Comparison of ENCODE assay signal across 9 mouse cellular contexts in genomic region chr2:27691139-27691720, GRCm38 (mm10). TPM values are rescaled to one million over a fixed set of nuclear protein-coding genes. Genes with fewer than 3 reads are reported as not detected.
DNase-seq lines count a peak whose midpoint lies in the region; ATAC-seq and TF ChIP-seq lines count a peak whose summit lies in the region.
"Had no signal": no experiment of that assay in that cellular context is flagged by ENCODE, and none has a peak within 500 bp of the region (broad histone marks: within the 10 kb centered on the region; RNA-seq: fewer than 3 reads in every experiment).

No protein-coding gene starts in this region.

- H3K27me3 ChIP-seq in intestine, embryonic 14.5 days (replicated peaks; ENCODE audit: control insufficient read depth, insufficient read depth, low read length), result no peaks in the 10 kb centered on the region
- no peaks in the 10 kb centered on the region for H3K27me3 ChIP-seq in intestine, postnatal 0 days (replicated peaks; ENCODE audit: control insufficient read depth, insufficient read depth, low read length)
- H3K27me3 ChIP-seq in embryonic facial prominence, embryonic 13.5 days, result no peaks in the 10 kb centered on the region
- H3K27me3 ChIP-seq in liver, embryonic 13.5 days, result no peaks in the 10 kb centered on the region

- H3K4me1 ChIP-seq in intestine, embryonic 14.5 days (replicated peaks; ENCODE audit: control insufficient read depth, insufficient read depth, low read length), result peaks cover 28% of the 10 kb centered on the region
- peaks cover 35% of the 10 kb centered on the region for H3K4me1 ChIP-seq in intestine, postnatal 0 days (replicated peaks; ENCODE audit: control insufficient read depth, insufficient read depth, low read length)
- H3K4me1 ChIP-seq in bone marrow, adult 2 months (ENCODE audit: control insufficient read depth, insufficient read depth, low read length), result peaks cover 7% of the 10 kb centered on the region; the same call in 1 of the 2 replicates
- peaks cover 79% of the 10 kb centered on the region for H3K4me1 ChIP-seq in embryonic facial prominence, embryonic 13.5 days
- peaks cover 83% of the 10 kb centered on the region for H3K4me1 ChIP-seq in liver, embryonic 13.5 days (replicated peaks)

- intact Hi-C loops in left cerebral cortex, postnatal 4 days (cut with DNase I), result no loop called here

- peak overlapping the region; percentile 33 for H3K27ac ChIP-seq in intestine, embryonic 14.5 days (ENCODE audit: low read depth)
- H3K27ac ChIP-seq in intestine, postnatal 0 days (ENCODE audit: low read depth, low read length), result no peak overlapping the region
- H3K27ac ChIP-seq in bone marrow, adult 2 months (ENCODE audit: control insufficient read depth, insufficient read depth, low read depth, low read length, poor library complexity), result peak overlapping the region; percentile 50
- H3K27ac ChIP-seq in embryonic facial prominence, embryonic 13.5 days, result peak overlapping the region; percentile 69
- peak overlapping the region; percentile 16 for H3K27ac ChIP-seq in liver, embryonic 13.5 days

- H3K9ac ChIP-seq in intestine, embryonic 14.5 days (ENCODE audit: low read length), result no peak overlapping the region
- H3K9ac ChIP-seq in intestine, postnatal 0 days (ENCODE audit: low read depth, low read length), result no peak overlapping the region
- no peak overlapping the region for H3K9ac ChIP-seq in embryonic facial prominence, embryonic 13.5 days
- H3K9ac ChIP-seq in liver, embryonic 13.5 days, result no peak overlapping the region

- no peak overlapping the region for H3K4me3 ChIP-seq in intestine, embryonic 14.5 days (ENCODE audit: low read depth, low read length)
- H3K4me3 ChIP-seq in intestine, postnatal 0 days (ENCODE audit: low read depth, low read length), result no peak overlapping the region
- no peak overlapping the region for H3K4me3 ChIP-seq in bone marrow, adult 2 months (replicated peaks; ENCODE audit: control insufficient read depth, low read depth, low read length)
- H3K4me3 ChIP-seq in embryonic facial prominence, embryonic 13.5 days, result no peak overlapping the region
- H3K4me3 ChIP-seq in liver, embryonic 13.5 days (replicated peaks), result no peak overlapping the region

- no peak overlapping the region for H3K4me2 ChIP-seq in intestine, embryonic 14.5 days (ENCODE audit: low read length)
- H3K4me2 ChIP-seq in intestine, postnatal 0 days (replicated peaks; ENCODE audit: low read depth), result no peak overlapping the region
- H3K4me2 ChIP-seq in embryonic facial prominence, embryonic 13.5 days, result no peak overlapping the region
- H3K4me2 ChIP-seq in liver, embryonic 13.5 days, result no peak overlapping the region

- no peak for TF ChIP-seq CTCF in intestine, postnatal 0 days (IDR thresholded peaks at IDR 0.05; ENCODE audit: low read depth)
- no peak for TF ChIP-seq CTCF in bone marrow, adult 2 months (IDR thresholded peaks at IDR 0.05; ENCODE audit: control insufficient read depth, insufficient read depth, low read length)

- DNase-seq in intestine, embryonic 14.5 days (ENCODE audit: low spot score), result no peak
- DNase-seq in liver, embryonic 13.5 days, result no peak
- DNase-seq in layer of hippocampus, adult 9-11 months, result no peak
- DNase-seq in left cerebral cortex, postnatal 4 days, result no peak
- no peak for DNase-seq in adrenal gland, adult 18-20 months (ENCODE audit: low spot score in 2 of 2)
- DNase-seq: gastrocnemius, postnatal 10 days had no signal

- no peak for ATAC-seq in intestine, embryonic 14.5 days (replicated peaks; ENCODE audit: low FRiP score, low TSS enrichment, low read depth)
- ATAC-seq in intestine, postnatal 0 days, result no peak
- no peak for ATAC-seq in embryonic facial prominence, embryonic 13.5 days (ENCODE audit: insufficient number of reproducible peaks, insufficient read depth, low FRiP score, low TSS enrichment, low read depth)
- ATAC-seq in liver, embryonic 13.5 days (ENCODE audit: low read depth), result no peak

- 71% methylated on average over 14 of the region's 14 CpGs for WGBS in intestine, embryonic 14.5 days
- 60% methylated on average over 14 of the region's 14 CpGs for WGBS in intestine, postnatal 0 days
- WGBS in bone marrow, adult 2 months, result 54% methylated on average over 14 of the region's 14 CpGs
- WGBS in embryonic facial prominence, embryonic 13.5 days, result 67% methylated on average over 14 of the region's 14 CpGs
- 60% methylated on average over 14 of the region's 14 CpGs for WGBS in liver, embryonic 13.5 days (ENCODE audit: insufficient replicate concordance)

- H3K36me3 ChIP-seq in intestine, embryonic 14.5 days (ENCODE audit: control insufficient read depth, insufficient read depth, low read length), result no peaks in the 10 kb centered on the region
- no peaks in the 10 kb centered on the region for H3K36me3 ChIP-seq in intestine, postnatal 0 days (ENCODE audit: control insufficient read depth, insufficient read depth)
- no peaks in the 10 kb centered on the region for H3K36me3 ChIP-seq in embryonic facial prominence, embryonic 13.5 days
- H3K36me3 ChIP-seq in liver, embryonic 13.5 days, result no peaks in the 10 kb centered on the region

- TF ChIP-seq POLR2A in bone marrow, adult 2 months (IDR thresholded peaks at IDR 0.05; ENCODE audit: borderline replicate concordance, control insufficient read depth, low read depth, low read length), result no peak

- no peaks in the 10 kb centered on the region for H3K9me3 ChIP-seq in intestine, embryonic 14.5 days (ENCODE audit: control insufficient read depth, low read length)
- no peaks in the 10 kb centered on the region for H3K9me3 ChIP-seq in intestine, postnatal 0 days (ENCODE audit: control insufficient read depth)
- no peaks in the 10 kb centered on the region for H3K9me3 ChIP-seq in embryonic facial prominence, embryonic 13.5 days
- no peaks in the 10 kb centered on the region for H3K9me3 ChIP-seq in liver, embryonic 13.5 days (replicated peaks)

RNA-seq across cellular contexts. Expression of gene Rxra, which starts 15.0 kb away (rescaled TPM):
- 8.3 and 9.2 TPM in 2 replicates for polyA plus RNA-seq in intestine, embryonic 14.5 days (2014; fragmentation: Nextera tagmentation; extraction: Ambion mirVana)
- 9.0 and 10.2 TPM in 2 replicates for polyA plus RNA-seq in intestine, postnatal 0 days (2015; fragmentation: Nextera tagmentation; extraction: Ambion mirVana)
- polyA plus RNA-seq in bone marrow, adult 2 months (2011; ENCODE audit: insufficient read depth, insufficient read length, low replicate concordance, missing spikeins), result 4.9 and 7.3 TPM in 2 replicates
- polyA plus RNA-seq in embryonic facial prominence, embryonic 13.5 days (2015; fragmentation: Nextera tagmentation; extraction: Ambion mirVana), result 16.7 and 18.7 TPM in 2 replicates
- 3.5 and 3.7 TPM in 2 replicates for polyA plus RNA-seq in liver, embryonic 13.5 days (2015; fragmentation: Nextera tagmentation; extraction: Ambion mirVana)
- total RNA-seq in left cerebral cortex, postnatal 4 days (2021), result 10 to 100 TPM in 1 of 2 experiments, 1 to 10 TPM in 1; 8.8 to 12.8 TPM
- 10 to 100 TPM; 52.1 to 52.6 TPM for total RNA-seq in adrenal gland, adult 18-20 months (2021)
